Mouse (Mus musculus): ENCODE data around the gene Antxr2. TPM values are rescaled to one million over a fixed set of nuclear protein-coding genes. Genes with fewer than 3 reads are reported as not detected.
A peak's percentile ranks its signal among the peaks of the same experiment; 100 is the strongest.

Antxr2 gene
- total RNA-seq, 2 experiments from 2014 or later: 10.1 to 10.2 TPM

DNA sequence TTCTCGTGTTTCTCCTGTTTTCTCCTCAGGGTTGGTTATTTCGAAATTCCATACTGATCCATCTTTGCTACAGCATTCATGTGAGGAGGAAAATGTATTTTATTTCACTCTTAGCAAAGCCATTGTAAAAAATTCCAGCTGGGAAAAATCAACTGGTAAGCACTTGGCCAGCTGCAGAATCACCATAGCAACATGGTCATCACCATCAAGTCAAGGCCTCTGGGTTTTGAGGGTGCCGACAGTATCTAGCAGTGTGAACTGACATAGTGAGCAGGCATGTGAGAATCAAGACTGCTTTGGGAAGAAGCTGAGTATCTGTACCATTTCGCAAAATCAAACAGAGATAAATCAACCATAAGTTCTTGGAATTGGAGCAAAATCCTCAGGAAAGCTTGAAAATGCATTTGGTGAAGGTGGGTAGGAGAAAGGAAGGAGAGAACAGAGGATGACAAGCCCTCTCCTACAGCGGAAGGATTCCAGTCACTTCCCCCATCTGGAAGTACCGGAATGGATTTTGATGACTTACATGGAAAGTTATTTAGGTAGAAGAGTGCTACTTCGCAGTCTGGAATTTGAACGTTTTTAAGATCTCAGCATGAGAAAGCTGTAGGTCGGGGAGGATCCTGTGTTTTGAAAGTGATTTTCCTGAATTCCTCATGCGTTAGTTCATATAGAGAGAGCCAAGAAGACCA lies 183.5 kb downstream of the Antxr2 start:
- intact Hi-C loops (cut with DNase I): no loop called here
- DNase-seq: peak in 1 of 2 experiments; percentile 13

DNA sequence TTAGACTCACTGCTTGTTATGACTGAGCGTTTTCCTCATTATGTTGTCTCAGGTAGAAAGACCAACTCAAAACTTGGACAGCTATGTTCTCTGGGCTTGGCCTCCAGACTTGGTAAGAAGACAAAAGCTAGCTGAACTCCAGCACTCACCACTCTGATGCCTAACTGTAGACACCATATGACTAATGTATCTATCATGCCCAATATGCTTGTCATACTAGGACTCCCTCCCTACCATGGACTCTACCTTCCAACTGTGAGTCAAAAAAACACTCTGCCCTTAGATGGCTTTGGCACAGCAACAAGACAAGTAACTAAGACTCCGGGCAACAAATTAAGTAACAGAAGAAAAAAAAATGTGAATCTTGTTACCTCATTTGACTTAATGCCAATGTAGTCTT lies 184.3 kb downstream of the Antxr2 start:
- no peak for DNase-seq
- intact Hi-C loops (cut with DNase I): no loop called here

DNA sequence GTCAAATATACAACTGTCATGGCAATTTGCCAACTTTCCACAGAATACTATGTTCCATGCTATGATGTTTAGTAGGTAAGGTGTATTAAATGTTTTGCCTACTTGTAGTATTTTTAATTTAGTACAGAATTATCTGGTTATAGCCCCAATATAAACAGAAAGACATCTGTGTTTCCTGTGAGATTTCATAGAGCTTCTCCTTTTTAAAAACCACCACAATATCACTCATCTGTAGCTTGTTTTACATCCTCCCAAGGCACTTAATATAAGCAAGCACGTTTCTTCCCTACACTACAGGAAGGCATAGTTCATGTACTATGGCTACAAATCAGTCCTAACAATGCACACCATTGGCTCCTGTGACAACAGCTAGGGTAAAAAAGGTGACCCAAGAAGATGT lies 188.8 kb downstream of the Antxr2 start:
- no peak for DNase-seq
- intact Hi-C loops (cut with DNase I): no loop called here

DNA sequence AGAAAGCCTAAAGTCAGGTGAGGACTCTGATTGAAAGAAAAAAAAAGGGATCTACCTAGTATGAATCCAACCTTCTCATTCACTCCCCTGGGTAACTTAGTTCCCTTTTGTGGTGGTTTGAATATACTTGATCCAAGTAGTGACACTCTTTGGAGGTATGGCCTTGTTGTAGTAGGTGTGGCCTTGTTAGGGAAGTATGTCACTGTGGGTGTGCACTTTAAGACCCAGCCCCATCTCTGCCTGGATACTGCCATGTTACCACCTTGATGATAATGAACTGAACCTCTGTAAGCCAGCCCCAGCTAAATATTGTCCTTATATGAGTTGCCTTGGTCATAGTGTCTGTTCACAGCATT lies 190.9 kb downstream of the Antxr2 start:
- intact Hi-C loops (cut with DNase I): no loop called here
- no peak for DNase-seq

DNA sequence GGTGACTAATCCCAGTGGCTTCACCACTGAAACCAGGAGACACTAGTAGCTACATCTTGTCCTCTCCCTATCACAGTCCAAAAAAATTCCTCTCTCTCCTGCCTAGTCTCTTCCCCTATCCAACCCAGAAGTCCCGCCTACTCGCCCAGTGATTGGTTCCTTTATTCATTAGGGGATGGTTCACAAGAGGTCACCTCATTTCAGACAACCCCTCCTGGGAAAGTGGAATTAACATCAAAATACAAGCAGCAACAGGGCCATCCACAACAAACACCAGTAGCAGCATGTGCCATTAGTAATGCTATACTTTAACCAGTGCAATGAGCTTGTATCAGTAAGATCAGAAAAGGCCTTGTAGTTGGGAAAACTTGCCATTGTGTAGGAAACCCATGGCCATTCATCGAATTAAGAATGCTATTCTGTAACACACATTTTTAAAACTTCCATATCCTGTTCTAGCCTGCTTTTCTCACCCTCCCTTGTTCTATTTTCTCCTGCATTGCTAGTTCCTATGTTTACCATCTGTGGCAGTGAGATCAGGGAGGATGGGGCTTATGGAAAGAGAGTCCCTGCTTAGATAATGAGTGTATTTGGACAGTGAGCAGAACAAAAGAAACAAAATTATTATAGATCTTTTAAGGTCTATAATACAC lies 191.4 kb downstream of the Antxr2 start:
- intact Hi-C loops (cut with DNase I): no loop called here
- no peak for DNase-seq

DNA sequence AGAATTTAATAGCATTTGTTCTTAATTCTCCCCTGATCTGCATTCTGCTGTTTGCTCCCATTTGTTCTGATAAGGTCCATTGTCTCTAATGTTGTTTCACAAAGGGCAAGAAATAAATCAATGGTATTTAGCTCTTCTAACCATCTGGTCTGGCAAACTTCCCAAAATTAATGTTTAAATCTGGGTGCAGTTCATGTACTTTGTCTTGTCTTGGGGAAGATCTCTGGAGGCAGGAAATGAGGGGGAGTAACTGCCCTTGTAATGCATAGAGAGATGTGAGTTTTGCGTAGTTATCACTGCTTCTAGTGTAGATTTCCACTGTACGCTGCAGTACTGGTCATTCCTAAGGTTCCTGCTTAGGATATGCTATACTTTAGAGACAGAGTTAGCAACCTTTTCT lies 193.5 kb downstream of the Antxr2 start:
- DNase-seq: no peak
- intact Hi-C loops (cut with DNase I): no loop called here

DNA sequence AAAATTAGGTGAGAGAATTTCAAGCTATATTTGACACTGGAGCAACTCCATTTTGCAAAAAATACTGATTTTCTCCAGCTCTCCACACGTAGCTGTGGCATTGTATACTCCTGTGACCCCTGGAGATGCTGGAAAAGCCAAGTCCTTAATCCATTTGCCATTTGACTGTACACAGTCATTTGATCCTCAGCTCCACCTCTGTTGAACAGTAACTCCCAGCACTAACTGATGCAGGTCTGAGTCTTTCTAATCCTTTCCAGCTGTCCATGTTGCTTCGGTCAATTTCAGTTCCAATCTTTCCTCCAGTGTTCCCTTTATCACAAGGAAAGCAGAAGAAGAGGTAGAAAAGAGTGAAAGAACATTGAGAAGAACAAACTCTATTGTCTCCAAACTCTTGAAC lies 195.4 kb downstream of the Antxr2 start:
- no peak for DNase-seq

DNA sequence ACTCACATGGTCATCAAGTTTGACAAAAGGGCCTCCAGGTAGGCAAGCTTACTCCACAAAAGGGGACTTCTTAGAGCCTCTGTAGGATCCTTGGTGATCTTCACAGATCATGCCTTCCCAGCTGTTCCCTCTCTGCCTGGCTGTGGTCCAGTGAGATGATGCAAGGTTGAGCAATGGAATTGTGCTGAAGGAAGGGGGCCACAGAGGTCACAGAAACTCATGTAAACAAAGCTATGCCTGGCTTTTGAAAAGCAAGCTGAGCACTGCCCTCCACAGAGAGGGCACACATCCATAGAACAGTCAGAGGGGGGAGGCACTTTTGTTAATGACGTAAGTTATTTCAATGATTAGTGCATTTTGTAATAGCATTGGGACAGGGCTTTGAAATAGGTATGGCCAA lies 196.1 kb downstream of the Antxr2 start:
- intact Hi-C loops (cut with DNase I): no loop called here
- peak; percentile 58 to 81 for DNase-seq

More for the DNA sequence above, 195.4 kb downstream of the Antxr2 start:
- intact Hi-C loops (cut with DNase I): no loop called here

Other genes starting within 250 kb of the Antxr2 start
- under 1 TPM; 0.72 to 0.92 TPM for gene Prdm8, start 136.2 kb upstream of the Antxr2 start, total RNA-seq (2021)
- gene Fgf5, start 223.1 kb upstream of the Antxr2 start, total RNA-seq (2021): under 1 TPM; 0.46 to 0.52 TPM

All from gastrocnemius, postnatal 36 days (tissue).